Mouse (Mus musculus) heart, adult 2 months (tissue): ENCODE results near the gene Dis3l. TPM values are rescaled to one million over a fixed set of nuclear protein-coding genes. Genes with fewer than 3 reads are reported as not detected.

Experiments used
- DNase-seq, 2 experiments: peaks; one replicate each; pipeline ENCODE4 v3.0.0; 2021
- H3K27ac ChIP-seq: fragments of 200-600 bp; 2 replicates; pipeline ENCODE4 v1.8.1; 2022
- H3K27me3 ChIP-seq: fragments of 200-500 bp; 2 replicates; pipeline ENCODE4 v1.6.1; 2012; ENCODE audit warnings: mild to moderate bottlenecking, low read length, inconsistent platforms, mixed read lengths; ENCODE audit not compliant: control insufficient read depth, insufficient read depth
- H3K36me3 ChIP-seq: fragments of 200-500 bp; 2 replicates; pipeline ENCODE4 v1.6.1; 2012; ENCODE audit warnings: low read length, inconsistent platforms; ENCODE audit not compliant: control insufficient read depth, insufficient read depth
- H3K4me1 ChIP-seq: fragments of 200-500 bp; 2 replicates; pipeline ENCODE4 v1.6.1; 2011; ENCODE audit warnings: low read length; ENCODE audit not compliant: control insufficient read depth, insufficient read depth
- H3K4me3 ChIP-seq: fragments of 200-600 bp; 2 replicates; pipeline ENCODE4 v1.8.1; 2022
- H3K79me2 ChIP-seq: fragments of 200-500 bp; replicated peaks from 2 replicates; pipeline ENCODE4 v1.6.1; 2012; ENCODE audit warnings: mild to moderate bottlenecking, inconsistent platforms, low read length, moderate library complexity, mixed read lengths; ENCODE audit not compliant: control insufficient read depth, insufficient read depth
- H3K9ac ChIP-seq: fragments of 200-500 bp; 2 replicates; pipeline ENCODE4 v1.6.1; 2012; ENCODE audit warnings: low read depth, mild to moderate bottlenecking, control low read depth, inconsistent platforms, low read length, mixed read lengths
- CTCF ChIP-seq: fragments of 200-600 bp; IDR thresholded peaks from 2 replicates; pipeline ENCODE4 v1.8.1; 2022; ENCODE audit warnings: antibody characterized with exemption, mild to moderate bottlenecking, moderate library complexity
- EP300 ChIP-seq: fragments of 200-500 bp; IDR thresholded peaks from 2 replicates; pipeline ENCODE4 v1.6.1; 2011; ENCODE audit warnings: low read depth, low read length, control low read depth; ENCODE audit not compliant: insufficient read depth
- POLR2A ChIP-seq: fragments of 200-500 bp; IDR thresholded peaks from 2 replicates; pipeline ENCODE4 v1.6.1; 2011; ENCODE audit warnings: mild to moderate bottlenecking, low read depth, low read length, control low read depth; ENCODE audit not compliant: insufficient read depth
- WGBS: fragments of 180-500 bp; shearing (Covaris S2); methylation state at CpG from one replicate; pipeline ENCODE4 v1.1.7; 2018; 5-methylcytosine and 5-hydroxymethylcytosine counted together
- intact Hi-C: fragments of 180-260 bp; cut with DNase I; formaldehyde crosslinking; loops from one replicate; pipeline ENCODE4 v1.15.1; 2025
- polyA plus RNA-seq: library from polyadenylated mRNA; depleted of rRNA; stranded (reverse); fragments of >200 nt; gene quantifications from 2 replicates; pipeline ENCODE4 v1.2.3, GENCODE M21; 2012
- total RNA-seq, 2 experiments: library from RNA; stranded (reverse); gene quantifications; 2 replicates each; pipeline ENCODE4 v1.2.3; 2021

The Dis3l gene
- total and polyA plus RNA-seq, 3 experiments = 10.6 to 24.6 (median 24.5) TPM

DNA sequence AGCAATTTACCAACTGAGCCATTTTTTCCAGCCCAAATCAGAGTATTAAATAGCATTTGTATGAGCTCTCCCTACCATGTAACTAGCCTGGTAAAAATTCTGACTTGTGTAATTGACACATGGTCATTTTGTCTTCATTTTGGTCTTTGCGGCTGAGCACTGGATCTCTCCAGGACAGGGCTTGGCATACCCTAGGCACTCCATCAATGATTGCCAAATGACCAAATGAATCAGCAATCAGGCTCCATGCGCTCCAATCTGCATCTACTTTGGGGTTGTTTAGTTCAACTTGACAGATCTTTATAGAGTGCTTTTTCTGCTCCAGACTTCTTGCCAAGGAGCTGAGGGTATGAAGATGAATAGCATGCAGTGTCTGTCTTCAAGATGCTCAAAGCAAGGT, 35.3 kb upstream of the Dis3l start:
- WGBS = 86% methylated on average over 2 of the region's 2 CpGs
- H3K27ac ChIP-seq = no peak overlapping the region
- no peak for DNase-seq
- H3K36me3 ChIP-seq = no peaks in the 10 kb centered on the region
- intact Hi-C loops = no loop called here
- TF ChIP-seq EP300 (no peak), CTCF (no peak), POLR2A (no peak)
- H3K9ac ChIP-seq = no peak overlapping the region
- no peaks in the 10 kb centered on the region; the same call in 1 of the 2 replicates for H3K27me3 ChIP-seq
- no peak overlapping the region for H3K4me3 ChIP-seq
- no peaks in the 10 kb centered on the region for H3K79me2 ChIP-seq
- H3K4me1 ChIP-seq = no peaks in the 10 kb centered on the region

DNA sequence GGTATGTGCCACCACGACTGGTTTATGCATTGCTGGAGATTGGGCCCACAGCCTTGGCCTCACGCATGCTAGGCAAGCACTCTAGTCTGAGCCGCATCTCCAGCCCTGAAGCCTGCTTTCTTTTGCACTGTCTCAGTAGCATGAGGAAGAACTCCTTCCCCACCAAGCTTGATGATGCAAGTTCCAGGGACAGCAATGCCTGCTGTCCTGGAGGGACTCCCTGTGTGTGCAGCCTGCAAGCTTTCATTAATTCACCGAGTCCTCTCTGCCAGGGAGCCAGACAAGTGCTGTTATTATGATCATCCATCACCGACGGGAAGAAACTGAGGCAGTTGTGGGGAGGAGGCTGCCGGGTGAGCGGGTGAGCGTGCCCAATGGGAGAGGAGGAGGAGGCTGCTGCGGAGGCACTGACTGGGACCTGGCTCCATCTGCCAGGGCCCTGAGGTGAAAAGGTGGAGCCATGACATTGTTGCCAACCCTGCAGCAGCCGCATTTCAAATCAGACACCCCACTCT, 30.3 kb upstream of the Dis3l start:
- H3K79me2 ChIP-seq = no peaks in the 10 kb centered on the region
- H3K27ac ChIP-seq = no peak overlapping the region
- no peak overlapping the region for H3K9ac ChIP-seq
- H3K36me3 ChIP-seq = no peaks in the 10 kb centered on the region
- 62% methylated on average over 11 of the region's 11 CpGs for WGBS
- no peaks in the 10 kb centered on the region; the same call in 1 of the 2 replicates for H3K27me3 ChIP-seq
- no peak for DNase-seq
- intact Hi-C loops = no loop called here
- TF ChIP-seq POLR2A (no peak), CTCF (no peak), EP300 (no peak)
- H3K4me3 ChIP-seq = no peak overlapping the region
- no peaks in the 10 kb centered on the region for H3K4me1 ChIP-seq

DNA sequence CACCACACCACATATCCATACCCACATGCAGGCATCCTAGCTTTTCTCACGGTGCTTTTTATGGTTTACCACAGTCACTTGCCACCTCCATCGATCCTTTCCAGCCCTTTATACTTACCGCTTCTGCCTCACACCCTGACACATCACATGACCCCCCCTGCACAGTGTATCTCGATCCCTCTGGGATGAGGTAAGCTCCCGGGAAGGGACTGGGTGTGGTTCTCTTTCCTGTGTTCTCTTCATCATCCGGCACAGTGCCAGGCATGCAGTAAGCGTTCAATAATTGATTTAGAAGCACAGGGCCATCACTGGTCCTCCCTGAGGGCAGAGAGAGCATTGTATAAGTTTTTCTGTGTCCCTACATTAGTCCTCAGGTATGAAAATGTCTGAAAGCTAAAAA, 28.8 kb upstream of the Dis3l start:
- Histone ChIP-seq H3K27ac (no peak overlapping the region), H3K4me1 (no peaks in the 10 kb centered on the region), H3K36me3 (no peaks in the 10 kb centered on the region), H3K79me2 (no peaks in the 10 kb centered on the region), H3K4me3 (no peak overlapping the region), H3K9ac (no peak overlapping the region), H3K27me3 (no peaks in the 10 kb centered on the region; the same call in 1 of the 2 replicates)
- TF ChIP-seq CTCF (no peak), EP300 (no peak)
- intact Hi-C loops = no loop called here
- 29% methylated on average over 7 of the region's 7 CpGs for WGBS
- DNase-seq = no peak

DNA sequence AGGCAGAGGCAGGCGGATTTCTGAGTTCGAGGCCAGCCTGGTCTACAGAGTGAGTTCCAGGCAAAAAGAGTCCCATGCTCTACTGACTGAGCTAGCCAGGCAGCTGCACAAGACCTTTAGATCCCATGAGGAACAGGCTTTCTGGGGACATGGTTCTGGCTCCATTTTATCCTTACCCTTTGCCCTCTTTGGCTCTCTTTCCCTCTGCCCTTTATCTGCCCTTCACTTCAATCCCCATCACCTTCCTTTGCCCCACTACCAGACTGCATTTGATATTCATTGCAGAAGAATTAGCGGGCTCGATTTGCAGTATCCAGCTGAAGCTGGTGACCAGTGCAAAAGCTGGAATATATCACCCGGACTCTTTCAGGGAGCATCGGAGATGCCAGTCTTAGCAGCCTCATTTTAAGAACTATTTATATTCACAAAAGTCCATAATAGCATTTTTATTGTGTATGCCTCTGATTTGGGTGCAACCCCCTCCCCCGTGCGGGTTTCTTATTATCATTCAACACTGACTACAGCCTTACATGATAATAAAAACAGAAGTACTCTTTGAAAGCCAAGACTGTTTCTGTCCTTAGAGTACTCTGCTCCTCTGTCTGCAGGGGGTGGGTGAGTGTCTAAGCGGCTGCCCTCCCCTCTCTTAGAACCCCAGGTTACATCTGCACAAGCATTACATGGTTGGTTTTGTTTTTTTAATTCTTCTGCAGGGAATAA, 20.3 kb upstream of the Dis3l start:
- Histone ChIP-seq H3K27ac (no peak overlapping the region), H3K9ac (no peak overlapping the region), H3K27me3 (no peaks in the 10 kb centered on the region), H3K4me1 (no peaks in the 10 kb centered on the region), H3K79me2 (no peaks in the 10 kb centered on the region), H3K36me3 (no peaks in the 10 kb centered on the region), H3K4me3 (no peak overlapping the region)
- TF ChIP-seq EP300 = no peak
- no peak for TF ChIP-seq CTCF
- no peak for TF ChIP-seq POLR2A
- DNase-seq = no peak
- intact Hi-C loops = no loop called here
- WGBS = 70% methylated on average over 9 of the region's 9 CpGs

DNA sequence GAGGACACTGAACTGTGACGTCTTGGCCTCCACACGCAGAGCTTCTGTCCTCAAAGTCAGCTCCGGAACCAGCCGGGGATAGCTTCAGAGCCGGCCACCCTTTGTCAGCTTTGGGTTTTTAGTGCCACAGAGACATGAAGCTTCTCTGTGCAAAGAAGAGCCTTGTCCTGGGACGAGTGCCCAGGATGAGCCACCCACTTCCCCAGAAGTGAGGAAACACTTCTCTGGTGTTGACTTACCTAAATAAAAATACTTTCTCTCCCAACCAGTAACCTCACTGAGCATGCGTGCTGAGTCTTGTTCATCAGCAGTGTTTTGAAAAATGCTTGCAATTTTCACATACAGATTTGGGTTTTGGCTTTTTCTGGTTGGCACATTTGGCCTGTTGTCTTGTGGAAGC, 14.5 kb upstream of the Dis3l start:
- Histone ChIP-seq H3K4me1 (no peaks in the 10 kb centered on the region), H3K9ac (no peak overlapping the region), H3K79me2 (no peaks in the 10 kb centered on the region), H3K36me3 (no peaks in the 10 kb centered on the region), H3K27ac (no peak overlapping the region), H3K27me3 (no peaks in the 10 kb centered on the region), H3K4me3 (no peak overlapping the region)
- 82% methylated on average over 7 of the region's 7 CpGs for WGBS
- TF ChIP-seq EP300 (no peak), CTCF (no peak), POLR2A (no peak)
- intact Hi-C loops = no loop called here
- DNase-seq = no peak

DNA sequence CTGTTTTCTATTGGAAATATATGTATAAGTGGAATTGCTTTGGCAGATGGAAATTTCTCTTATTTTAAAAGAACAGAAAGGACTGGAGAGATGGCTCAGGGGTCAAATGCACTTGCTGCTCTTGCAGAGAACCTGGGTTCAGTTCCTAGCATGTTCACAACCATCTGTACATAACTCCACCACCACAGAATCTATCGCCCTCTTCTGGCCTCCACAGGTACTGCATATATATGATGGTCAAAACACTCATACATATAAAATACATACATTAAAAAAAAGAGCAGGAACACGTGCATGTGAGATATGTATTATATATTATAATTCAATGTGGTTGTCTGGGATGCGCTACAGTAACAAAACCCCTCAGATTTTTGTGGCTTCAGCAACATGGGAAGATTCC, 10.1 kb upstream of the Dis3l start:
- 41% methylated on average over 3 of the region's 3 CpGs for WGBS
- no peaks in the 10 kb centered on the region for H3K36me3 ChIP-seq
- H3K4me1 ChIP-seq = no peaks in the 10 kb centered on the region
- no peaks in the 10 kb centered on the region for H3K79me2 ChIP-seq
- no peak overlapping the region for H3K27ac ChIP-seq
- H3K27me3 ChIP-seq = no peaks in the 10 kb centered on the region
- no peak overlapping the region for H3K9ac ChIP-seq
- DNase-seq = no peak
- TF ChIP-seq CTCF (peak; percentile 64), POLR2A (no peak), EP300 (no peak)
- H3K4me3 ChIP-seq = no peak overlapping the region
- intact Hi-C loops = loop anchor here (2.0 kb wide), 1 partner anchor 288 kb away; no protein-coding TSS in a partner anchor
